Mouse (Mus musculus): ENCODE data around the gene Ppp1r15a. TPM values are rescaled to one million over a fixed set of nuclear protein-coding genes. Genes with fewer than 3 reads are reported as not detected.
"Not testable (repeated sequence)": the region's sequence is repeated elsewhere in the genome, so short reads cannot be mapped to it uniquely, and the experiment has no call there.

Gene Ppp1r15a
- polyA plus RNA-seq, 1 experiment, result 13.5 TPM

DNA sequence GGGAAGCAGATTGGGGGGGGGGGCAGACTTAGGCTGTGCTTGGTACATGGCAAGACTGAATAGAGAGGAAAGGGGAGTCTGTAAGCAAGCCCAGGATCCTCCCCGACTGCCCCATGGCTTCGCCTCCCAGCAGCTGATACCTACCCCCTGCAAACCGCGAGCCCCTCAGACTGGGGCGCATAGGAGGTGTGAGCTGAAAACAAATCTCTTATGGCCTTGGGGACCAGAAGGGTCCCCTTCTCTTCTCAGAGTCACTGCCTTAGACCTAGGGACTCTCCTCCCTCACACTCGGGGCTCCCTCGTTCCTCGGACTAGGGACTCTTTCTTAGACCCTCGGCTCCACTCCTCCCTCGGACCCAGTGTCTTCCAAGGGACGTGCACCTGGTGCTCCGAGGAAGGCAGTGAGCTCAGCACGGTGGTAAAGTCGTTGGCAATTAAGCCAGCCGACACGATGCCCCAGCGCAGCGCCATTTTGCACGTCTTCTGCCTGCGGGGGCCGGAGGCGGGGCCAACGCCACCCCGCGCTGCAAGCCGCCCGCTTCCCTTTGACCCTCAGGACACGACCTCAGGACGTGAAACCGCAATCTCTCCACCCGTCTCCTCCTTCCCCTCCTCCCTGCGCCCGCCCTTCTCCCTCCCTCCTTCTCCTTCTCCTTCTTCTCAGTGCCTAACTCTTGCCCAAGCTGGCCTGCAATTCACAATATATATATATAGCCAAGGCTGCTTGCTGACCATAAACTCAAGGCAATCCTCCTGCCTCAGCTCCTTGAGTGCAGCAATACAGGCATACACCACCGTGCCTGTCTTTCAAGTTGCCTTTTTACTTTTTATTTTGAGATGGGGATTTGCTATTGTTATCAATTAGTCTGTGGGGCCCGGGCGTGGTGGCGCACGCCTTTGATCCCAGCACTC is 37.5 kb downstream of the Ppp1r15a start, which contains the start of gene Dhdh:
Dhdh (minus strand) TSS at position 513 of the 912 bp plus-strand sequence.
- DNase-seq (ENCODE audit: low read depth), result peak; percentile 69
- TF ChIP-seq CTCF (IDR thresholded peaks at IDR 0.05; ENCODE audit: borderline replicate concordance, extremely low read depth, insufficient read depth, insufficient read length) (no peak), POLR2A (IDR thresholded peaks at IDR 0.05; ENCODE audit: borderline replicate concordance, extremely low read depth, insufficient read depth, insufficient read length, poor library complexity, severe bottlenecking) (no peak)

DNA sequence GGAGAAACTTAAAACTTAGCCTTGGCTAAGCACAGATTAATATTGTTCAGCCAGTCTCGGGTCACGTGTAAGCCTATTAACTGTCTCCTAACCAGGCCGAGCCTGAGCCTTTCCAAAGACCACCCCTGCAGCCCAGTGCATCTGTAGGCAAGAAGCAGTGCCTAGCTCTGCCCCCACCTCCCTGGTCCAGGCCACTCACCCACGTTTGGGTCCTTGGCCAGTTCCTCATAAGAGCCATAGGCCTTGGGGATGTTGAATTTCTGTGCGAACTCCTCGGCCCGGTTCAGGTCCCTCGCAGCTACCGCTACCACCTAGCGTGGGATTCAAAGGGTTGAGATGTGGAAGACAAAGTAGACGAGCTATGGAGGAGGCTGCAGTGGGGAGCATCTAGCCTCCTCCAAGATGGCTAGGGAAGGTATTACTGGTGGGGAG is 38.2 kb downstream of the Ppp1r15a start:
- DNase-seq (ENCODE audit: low read depth), result peak; percentile 62
- TF ChIP-seq POLR2A (IDR thresholded peaks at IDR 0.05; ENCODE audit: borderline replicate concordance, extremely low read depth, insufficient read depth, insufficient read length, poor library complexity, severe bottlenecking) (no peak), CTCF (IDR thresholded peaks at IDR 0.05; ENCODE audit: borderline replicate concordance, extremely low read depth, insufficient read depth, insufficient read length) (no peak)

DNA sequence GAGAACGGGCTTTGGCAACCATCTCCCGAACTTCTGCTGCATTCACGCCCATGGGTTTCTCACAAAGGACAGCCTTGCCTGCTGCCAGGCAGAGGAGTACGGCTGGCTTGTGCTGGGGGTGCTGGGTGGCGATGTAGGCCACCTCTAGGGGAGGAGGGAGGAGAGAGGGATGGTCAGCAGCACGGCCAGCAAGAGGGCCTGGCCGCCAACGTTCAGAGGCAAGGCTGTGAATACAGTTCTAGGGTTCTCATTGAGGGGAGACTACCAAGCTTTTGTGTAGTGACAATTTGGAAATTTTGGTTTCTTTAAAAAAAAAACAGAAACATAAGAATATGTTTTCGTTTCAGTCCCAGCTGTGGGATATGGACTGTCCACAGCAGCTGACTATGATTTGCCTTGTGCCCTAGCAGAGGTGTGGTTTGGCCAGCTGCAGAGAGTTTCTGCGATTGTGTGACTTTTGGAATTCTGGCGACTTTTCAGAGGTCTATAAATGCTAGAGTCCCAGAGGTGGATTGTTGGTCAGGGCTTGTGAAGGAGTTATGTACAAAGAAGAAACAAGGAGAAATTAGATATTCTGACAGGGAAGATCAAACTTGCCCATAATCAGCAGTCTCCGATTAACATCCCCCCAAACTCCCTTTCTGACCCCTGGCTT is 39.2 kb downstream of the Ppp1r15a start, which contains the start of gene Gm45808:
Gm45808 (minus strand) TSS at position 51 of the 655 bp plus-strand sequence.
- no peak for TF ChIP-seq POLR2A (IDR thresholded peaks at IDR 0.05; ENCODE audit: borderline replicate concordance, extremely low read depth, insufficient read depth, insufficient read length, poor library complexity, severe bottlenecking)
- no peak for TF ChIP-seq CTCF (IDR thresholded peaks at IDR 0.05; ENCODE audit: borderline replicate concordance, extremely low read depth, insufficient read depth, insufficient read length)

DNA sequence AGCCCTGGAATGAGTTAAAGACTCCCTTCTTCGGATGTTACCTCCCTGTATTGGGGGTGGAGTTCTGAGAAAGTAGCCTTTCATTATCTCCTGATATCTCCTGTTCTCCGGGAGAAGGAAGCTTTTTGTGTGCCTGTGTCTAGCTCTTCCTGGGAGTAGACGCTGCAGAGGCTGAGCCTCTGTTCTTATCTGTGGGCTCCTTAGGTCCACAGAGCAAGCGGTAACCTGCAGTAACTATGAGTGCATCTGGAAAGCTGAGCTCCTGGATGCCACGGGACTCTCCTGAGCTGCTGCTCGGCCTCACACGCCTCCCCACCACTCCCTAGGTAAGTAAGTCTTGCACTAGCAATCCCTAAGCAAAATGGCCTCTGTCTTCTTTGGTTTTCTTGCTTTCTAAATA is 39.9 kb downstream of the Ppp1r15a start:
- no peak for TF ChIP-seq CTCF (IDR thresholded peaks at IDR 0.05; ENCODE audit: borderline replicate concordance, extremely low read depth, insufficient read depth, insufficient read length)
- no peak for TF ChIP-seq POLR2A (IDR thresholded peaks at IDR 0.05; ENCODE audit: borderline replicate concordance, extremely low read depth, insufficient read depth, insufficient read length, poor library complexity, severe bottlenecking)
- DNase-seq (ENCODE audit: low read depth), result no peak

More for the DNA sequence above, 39.2 kb downstream of the Ppp1r15a start, which contains the start of gene Gm45808:
- peak; percentile 7 for DNase-seq (ENCODE audit: low read depth)

DNA sequence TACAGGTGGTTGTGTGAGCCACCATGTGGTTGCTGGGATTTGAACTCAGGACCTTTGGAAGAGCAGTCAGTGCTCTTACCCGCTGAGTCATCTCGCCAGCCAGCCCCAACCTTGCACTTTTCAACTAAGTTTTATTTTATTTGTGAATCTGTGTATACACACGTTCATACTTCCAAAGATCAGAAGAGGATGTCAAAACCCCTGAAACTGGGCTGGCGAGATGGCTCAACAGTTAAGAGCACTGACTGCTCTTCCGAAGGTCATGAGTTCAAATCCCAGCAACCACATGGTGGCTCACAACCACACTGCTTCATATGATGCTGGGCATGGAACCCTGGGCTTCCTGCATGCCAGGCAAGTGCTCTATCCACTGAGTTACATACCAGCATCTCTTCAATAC is 41.1 kb downstream of the Ppp1r15a start:
- not testable (repeated sequence) for DNase-seq (ENCODE audit: low read depth)

DNA sequence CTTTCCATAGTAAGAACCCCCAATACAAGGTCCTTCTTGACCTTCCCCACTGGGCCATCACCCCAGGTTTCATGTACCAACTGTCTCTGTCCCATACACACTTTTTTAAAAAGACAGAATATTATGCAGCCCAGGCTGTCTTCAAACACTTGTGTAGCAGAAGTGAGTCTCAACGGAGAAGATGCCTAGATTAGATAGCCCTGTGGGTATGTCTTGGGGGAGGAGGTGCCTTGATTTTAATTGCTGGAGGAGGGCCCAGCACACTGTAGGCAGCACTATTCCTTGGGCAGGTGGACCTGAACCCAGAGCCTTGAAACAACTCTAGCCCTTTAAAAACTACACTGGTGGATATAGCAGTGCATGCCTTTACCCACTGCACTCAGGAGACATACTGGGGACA is 43.9 kb downstream of the Ppp1r15a start:
- DNase-seq (ENCODE audit: low read depth), result no peak
- TF ChIP-seq POLR2A (IDR thresholded peaks at IDR 0.05; ENCODE audit: borderline replicate concordance, extremely low read depth, insufficient read depth, insufficient read length, poor library complexity, severe bottlenecking), result no peak

DNA sequence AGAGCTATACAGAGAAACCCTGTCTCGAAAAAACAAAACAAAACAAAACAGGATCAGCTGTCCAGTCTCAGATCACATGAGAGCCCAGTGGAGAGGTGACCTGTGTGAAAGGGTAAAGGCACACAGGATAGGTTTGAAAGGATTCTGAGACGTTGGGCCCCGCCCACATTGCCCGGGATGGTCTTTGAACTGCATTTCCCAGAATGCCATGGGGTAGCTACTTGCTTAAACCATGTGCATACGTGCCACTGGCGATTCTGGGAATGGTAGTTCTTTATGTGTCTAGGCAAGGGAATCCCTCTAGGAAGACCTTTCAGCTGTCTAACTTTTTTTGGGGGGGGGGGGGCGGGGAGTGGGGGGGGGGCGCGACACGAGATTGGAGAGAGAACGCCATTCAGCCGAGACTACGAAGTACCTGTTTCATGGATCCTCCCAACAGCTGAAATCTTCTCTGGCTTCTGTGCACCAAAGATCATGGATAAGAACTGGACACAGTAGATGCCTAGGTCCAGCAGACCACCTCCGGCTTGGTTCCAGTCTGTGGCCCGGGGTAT is 44.6 kb downstream of the Ppp1r15a start, which contains the start of gene Tulp2:
Tulp2 (plus strand) TSS at position 504 of the 554 bp plus-strand sequence.
- peak; percentile 79 for DNase-seq (ENCODE audit: low read depth)
- no peak for TF ChIP-seq POLR2A (IDR thresholded peaks at IDR 0.05; ENCODE audit: borderline replicate concordance, extremely low read depth, insufficient read depth, insufficient read length, poor library complexity, severe bottlenecking)
- TF ChIP-seq CTCF (IDR thresholded peaks at IDR 0.05; ENCODE audit: borderline replicate concordance, extremely low read depth, insufficient read depth, insufficient read length), result no peak

DNA sequence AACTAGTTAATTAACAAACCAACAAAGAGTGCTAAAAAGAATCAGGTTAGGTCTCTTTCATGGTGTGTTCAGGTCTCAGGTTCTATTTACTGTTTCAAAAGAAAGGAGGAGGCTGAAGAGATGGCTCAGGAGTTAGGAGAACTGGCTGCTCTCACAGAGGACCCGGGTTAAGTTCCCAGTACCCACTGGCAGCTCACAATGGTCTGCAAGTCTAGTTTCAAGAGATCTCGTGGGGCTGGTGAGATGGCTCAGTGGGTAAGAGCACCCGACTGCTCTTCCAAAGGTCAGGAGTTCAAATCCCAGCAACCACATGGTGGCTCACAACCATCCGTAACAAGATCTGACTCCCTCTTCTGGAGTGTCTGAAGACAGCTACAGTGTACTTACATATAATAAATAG is 45.8 kb downstream of the Ppp1r15a start:
- DNase-seq (ENCODE audit: low read depth), result not testable (repeated sequence)

DNA sequence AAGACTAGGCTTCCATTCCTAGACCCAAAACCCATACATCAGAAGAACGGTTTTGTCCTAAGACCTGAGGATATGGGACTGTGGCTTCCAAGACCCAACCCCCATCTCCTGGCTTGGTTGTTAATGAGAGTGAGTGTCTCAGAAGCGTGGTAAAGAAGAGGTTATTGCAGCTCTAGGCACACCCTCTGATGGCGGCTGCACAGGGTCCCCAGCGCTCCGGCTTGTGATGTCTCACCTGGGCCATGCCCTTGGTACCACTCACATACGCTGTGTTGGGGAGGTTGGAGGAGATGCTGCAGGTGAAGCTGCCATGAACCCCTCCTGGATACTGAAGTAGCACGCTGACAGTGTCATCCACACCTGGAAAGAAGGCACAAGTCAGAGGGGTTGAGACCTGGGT is 47.3 kb downstream of the Ppp1r15a start:
- TF ChIP-seq CTCF (IDR thresholded peaks at IDR 0.05; ENCODE audit: borderline replicate concordance, extremely low read depth, insufficient read depth, insufficient read length), result no peak
- no peak for TF ChIP-seq POLR2A (IDR thresholded peaks at IDR 0.05; ENCODE audit: borderline replicate concordance, extremely low read depth, insufficient read depth, insufficient read length, poor library complexity, severe bottlenecking)
- no peak for DNase-seq (ENCODE audit: low read depth)

DNA sequence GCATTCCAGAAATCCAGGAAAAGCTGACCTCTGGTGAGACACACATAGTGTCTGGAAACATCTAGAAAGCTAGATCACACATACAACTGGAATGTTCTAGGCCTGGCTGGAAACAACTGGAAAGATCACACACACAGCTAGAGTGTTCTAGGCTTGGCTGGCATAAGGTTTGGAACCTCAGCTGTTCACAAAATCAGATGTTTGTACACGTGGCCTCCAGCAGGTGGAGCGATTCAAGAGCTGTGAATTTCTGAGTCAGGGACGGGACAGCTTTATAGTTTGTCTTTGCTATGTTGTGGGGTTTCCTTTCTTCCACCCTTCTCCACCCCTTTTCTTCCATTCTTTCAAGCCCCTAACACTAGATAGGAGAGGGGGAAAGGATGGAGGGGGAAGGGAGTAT is 49.1 kb downstream of the Ppp1r15a start:
- TF ChIP-seq POLR2A (IDR thresholded peaks at IDR 0.05; ENCODE audit: borderline replicate concordance, extremely low read depth, insufficient read depth, insufficient read length, poor library complexity, severe bottlenecking) (no peak), CTCF (IDR thresholded peaks at IDR 0.05; ENCODE audit: borderline replicate concordance, extremely low read depth, insufficient read depth, insufficient read length) (peak; percentile 77)
- peak; percentile 80 for DNase-seq (ENCODE audit: low read depth)

DNA sequence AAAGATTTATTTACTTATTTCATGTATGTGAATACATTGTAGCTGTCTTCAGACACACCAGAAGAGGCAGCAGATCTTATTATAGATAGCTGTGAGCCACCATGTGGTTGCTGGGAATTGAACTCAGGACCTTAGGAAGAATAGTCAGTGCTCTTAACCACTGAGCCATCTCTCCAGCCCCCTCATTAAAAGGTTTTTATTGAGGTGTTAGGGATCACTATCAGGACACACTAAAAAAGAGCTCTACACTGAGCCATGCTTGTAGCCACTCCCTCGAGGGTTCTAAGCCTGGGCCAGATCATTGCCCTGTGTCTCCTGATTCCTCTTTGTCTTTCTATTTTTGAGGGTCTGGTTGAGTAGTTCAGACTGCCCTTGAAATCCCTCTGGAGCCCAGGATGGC is 49.6 kb downstream of the Ppp1r15a start:
- TF ChIP-seq CTCF (IDR thresholded peaks at IDR 0.05; ENCODE audit: borderline replicate concordance, extremely low read depth, insufficient read depth, insufficient read length), result no peak
- TF ChIP-seq POLR2A (IDR thresholded peaks at IDR 0.05; ENCODE audit: borderline replicate concordance, extremely low read depth, insufficient read depth, insufficient read length, poor library complexity, severe bottlenecking), result no peak
- DNase-seq (ENCODE audit: low read depth), result no peak

Data from brain, embryonic 14.5 days (tissue).